Mouse (Mus musculus) urinary bladder, postnatal 25 days (tissue): Measurements from ENCODE around the gene Lats1.

ENCODE experiments used
- DNase-seq: peaks from one replicate; pipeline ENCODE4 v3.0.0; 2022; ENCODE audit warnings: low spot score

Lats1 gene

GRCm38 (mm10) chr10:7680731-7681301, at the start of gene Lats1, which contains the start of gene Pcmt1:
Gene Lats1, plus strand, starts transcription at chr10:7681214.
Gene Pcmt1, minus strand, starts transcription at chr10:7681136.
- DNase-seq: peak; percentile 86

DNA sequence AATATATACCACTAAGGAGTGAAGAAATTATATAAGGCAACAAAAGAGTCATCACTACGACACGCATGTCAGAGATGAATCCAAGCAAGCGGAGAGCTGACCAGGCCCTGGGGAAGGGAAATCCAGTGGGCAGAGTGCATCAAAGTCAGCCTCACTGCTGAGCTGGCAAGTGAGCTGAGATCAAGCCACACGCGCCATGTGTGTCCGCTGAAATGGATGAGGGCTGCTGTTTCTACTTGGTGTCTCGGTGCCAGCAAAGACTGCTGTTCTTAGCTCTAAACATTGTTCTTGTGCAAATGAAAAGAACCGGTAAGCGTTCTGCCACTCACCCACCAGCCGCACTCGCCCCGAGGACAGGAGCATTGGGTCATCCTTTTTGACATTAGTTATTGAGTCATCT, 40.6 kb upstream of the Lats1 start:
- DNase-seq: no peak

DNA sequence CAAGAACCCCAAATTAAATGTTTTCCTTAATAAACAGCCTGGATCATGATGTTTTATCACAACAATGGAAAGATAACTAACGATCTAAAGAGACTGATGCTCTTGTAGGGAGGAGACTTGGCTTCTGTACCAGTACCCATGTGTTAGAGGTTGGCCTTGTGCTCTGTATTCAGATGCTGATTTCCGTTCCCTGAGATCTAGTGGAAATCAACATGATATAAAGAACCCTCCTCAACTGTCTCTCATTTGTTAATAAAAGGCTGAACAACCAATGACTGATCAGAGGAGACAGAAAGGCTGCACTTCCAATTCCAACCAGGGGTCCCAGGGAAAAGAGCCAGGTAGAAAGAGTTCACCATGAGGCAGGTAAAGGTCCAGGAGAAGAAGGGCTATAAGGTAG, 35.1 kb upstream of the Lats1 start:
- DNase-seq: no peak

DNA sequence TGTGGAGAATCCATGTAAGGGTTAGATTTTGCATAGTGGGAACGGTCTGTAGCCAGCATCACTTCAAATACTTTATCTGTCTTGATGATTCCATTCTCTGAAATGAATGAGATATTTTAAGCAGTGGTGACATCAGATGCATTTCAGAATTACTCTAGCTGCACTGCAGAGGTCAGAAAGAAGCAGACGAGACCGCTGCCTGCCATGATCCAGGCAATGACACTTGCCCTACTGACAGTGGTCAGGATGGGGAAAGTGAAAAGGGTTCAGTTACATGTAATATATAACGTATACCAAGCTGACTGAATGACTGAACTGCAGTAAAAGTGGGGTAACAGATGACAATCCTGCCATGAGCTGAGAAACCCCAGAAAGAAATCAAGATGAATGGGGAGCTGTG, 32.0 kb upstream of the Lats1 start:
- DNase-seq: no peak

DNA sequence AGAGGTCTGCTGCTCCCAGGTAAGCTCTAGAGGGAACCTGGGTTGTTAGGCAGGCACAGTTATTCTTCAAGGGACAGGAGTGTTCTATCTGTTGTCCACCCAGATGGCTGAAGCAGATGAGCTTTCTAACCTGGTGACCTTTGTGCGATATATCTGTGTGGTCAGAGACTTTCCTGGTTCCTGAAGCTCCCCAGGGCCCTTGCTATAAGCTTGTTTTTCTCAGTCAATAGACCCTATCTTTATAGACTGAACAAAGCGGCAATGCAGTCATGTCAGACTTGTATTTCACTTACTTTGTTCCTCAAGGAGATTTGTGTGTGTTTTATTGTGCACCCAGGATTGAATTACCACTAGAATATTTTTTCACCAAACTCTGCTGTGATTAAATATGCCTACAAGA, 30.0 kb upstream of the Lats1 start:
- DNase-seq: no peak

DNA sequence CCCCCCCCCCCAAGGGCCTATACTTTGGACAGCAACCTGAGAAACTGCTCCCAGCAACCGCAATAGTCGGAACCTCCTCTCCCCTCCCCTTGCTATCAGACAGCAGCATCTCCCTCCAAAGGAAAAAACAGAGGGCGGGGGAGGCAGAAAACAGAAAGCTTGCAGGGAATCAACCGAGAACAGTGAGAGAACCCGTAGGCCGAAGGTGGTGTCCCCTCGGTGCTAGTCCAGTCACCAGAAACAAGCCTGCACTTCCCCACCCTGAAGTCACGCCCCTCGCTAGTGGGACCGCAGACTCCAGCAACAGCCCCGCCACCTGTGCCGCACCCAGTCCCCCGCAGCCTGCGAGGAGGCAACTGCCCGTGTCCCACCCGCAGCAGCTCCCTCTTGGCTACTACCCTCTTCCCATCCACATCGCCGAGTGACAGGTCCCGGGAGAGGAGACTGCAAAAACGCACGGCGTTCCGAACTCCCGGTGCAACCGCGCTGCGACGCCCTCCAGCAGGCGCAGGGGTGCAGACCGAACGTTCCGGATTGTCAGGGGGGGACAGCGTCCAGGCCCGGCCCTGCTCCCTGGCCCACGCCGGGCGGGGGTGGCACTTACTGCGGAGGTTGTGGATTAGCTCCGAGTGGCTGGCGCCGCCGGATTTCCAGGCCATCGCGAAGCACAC, 18.4 kb upstream of the Lats1 start:
- no peak for DNase-seq

DNA sequence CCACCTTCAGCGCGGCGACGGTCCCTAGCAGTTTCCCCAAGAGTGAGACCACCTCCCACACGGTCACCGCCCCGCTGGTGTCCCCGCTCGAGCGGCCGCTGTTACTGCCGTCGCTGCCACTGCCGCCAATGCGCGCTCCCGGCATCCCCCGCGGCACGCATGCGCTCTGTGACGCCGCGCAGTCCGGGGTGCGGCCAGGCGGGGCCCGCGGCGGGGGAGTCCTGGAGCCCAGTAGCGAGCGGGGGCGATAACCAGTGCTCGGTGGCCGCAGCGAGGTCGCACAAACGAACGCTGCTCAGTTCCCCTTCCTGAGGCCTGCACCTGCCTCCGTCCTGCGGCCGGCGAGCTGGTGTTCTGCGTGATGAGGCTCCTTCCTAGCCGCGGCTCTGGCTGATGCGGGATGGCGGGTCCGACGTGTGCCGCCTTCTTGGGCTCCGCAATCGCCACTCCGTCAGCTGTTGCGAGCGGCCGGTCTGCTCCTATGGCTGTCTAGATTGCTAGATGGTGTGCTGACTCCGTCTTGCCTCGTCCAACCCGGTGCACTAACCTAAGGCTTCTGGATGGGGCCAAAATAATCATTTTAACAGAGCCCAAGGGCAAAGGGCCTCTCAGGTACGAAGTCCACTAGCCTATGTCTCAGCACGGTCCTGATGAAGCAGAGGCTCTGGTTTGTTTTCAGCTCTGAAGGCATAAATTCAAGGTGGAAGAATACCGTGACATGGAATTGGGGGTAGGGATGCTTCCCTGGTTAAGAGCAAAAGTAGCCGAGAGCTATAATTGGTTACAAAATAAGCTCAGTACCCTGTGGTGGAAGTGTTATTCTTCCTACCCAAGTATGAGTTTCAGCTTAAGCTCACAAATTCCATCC, 17.6 kb upstream of the Lats1 start:
- DNase-seq: peak; percentile 92

- DNase-seq: no peak
Measured at GRCm38 (mm10) chr10:7664027-7664526, 16.9 kb upstream of the Lats1 start.

GRCm38 (mm10) chr10:7664889-7665288, 16.1 kb upstream of the Lats1 start:
- no peak for DNase-seq

GRCm38 (mm10) chr10:7667342-7667802, 13.6 kb upstream of the Lats1 start, which contains the start of gene Nup43:
Gene Nup43, plus strand, starts transcription at chr10:7667503.
- DNase-seq: peak; percentile 88

DNA sequence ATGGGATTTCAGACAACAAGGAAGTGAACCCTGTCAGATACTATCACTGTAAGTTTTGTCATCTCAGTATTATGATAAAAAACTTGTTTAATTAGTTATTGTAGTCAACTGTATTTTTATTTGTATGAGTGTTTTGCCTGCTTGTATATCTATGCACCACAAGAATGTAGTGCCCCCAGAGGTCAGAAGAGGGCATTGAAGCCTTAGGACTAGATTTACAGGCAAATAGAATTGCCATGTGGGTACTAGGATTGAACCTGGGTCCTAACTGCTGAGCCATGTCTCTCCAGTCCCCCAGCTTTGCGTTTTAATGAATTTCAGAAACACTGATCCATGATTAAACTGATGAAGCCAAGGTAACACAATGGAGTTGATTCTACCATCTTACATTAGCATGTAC, 7.3 kb upstream of the Lats1 start:
- DNase-seq: no peak

- peak; percentile 73 for DNase-seq
Measured at GRCm38 (mm10) chr10:7681343-7682025, 470 bp downstream of the Lats1 start.

GRCm38 (mm10) chr10:7682249-7682648, 1.2 kb downstream of the Lats1 start:
- DNase-seq: no peak

DNA sequence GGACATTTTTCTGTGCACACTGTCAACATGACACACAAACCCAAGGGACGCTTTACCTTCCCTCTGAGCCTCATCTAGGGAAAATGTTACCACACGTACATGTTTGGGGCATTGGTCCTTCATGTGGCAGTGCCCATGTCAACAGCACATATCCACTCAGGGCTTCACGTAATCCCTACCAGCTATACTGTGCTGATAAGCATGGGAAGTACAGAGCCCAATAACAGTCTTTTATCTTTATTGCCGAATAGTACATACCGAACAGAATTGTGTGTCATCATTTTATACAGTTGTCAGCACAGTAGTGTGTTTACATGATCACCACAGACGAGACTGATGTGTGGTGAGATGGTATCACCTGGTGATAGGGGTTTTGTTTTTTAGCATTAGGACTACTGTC, 5.9 kb downstream of the Lats1 start:
- no peak for DNase-seq

DNA sequence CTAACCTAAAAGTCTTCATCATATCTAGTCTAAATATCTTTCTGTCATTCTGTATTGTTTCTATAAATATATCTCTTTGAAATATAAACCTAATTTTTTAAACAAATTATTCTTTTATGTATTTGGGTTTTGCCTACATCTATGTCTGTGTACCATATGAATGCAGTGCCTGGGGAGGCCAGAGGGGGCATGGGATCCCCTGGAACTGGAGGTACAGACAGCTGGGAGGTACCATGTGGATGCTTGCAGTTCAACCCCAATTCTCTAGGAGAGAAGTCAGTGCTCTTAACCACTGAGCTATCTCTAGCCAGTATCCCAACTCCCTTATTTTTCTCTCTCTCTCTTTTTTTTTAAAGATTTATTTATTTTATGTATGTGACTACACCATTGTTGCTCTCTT, 14.3 kb downstream of the Lats1 start:
- no peak for DNase-seq

- DNase-seq: no peak
Measured at GRCm38 (mm10) chr10:7700120-7700519, 19.1 kb downstream of the Lats1 start.

DNA sequence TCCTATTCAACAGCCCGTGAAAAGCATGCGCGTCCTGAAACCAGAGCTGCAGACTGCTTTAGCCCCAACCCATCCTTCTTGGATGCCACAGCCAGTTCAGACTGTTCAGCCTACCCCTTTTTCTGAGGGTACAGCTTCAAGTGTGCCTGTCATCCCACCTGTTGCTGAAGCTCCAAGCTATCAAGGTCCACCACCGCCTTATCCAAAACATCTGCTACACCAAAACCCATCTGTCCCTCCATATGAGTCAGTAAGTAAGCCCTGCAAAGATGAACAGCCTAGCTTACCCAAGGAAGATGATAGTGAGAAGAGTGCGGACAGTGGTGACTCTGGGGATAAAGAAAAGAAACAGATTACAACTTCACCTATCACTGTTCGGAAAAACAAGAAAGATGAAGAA, 21.6 kb downstream of the Lats1 start:
- DNase-seq: no peak

DNA sequence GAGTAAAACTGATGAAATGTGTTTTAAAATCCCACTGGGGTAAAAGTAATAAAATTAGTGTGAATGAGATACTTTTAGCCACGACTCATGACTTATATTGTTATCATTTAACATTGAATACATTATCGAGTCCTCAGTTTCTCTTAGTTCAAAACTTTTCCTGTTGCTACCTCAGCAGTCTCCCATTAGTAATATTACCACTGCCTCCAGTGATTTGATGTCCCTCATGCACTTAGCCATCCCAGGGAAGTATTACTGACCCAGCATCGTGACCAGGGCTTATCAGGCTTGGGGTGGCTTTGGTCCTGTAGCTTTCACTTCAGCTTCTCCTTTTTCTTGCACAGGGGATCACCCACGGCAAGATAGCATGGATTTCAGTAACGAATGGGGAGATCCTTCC, 29.1 kb downstream of the Lats1 start:
- no peak for DNase-seq

GRCm38 (mm10) chr10:7712506-7712905, 31.5 kb downstream of the Lats1 start:
- DNase-seq: no peak

DNA sequence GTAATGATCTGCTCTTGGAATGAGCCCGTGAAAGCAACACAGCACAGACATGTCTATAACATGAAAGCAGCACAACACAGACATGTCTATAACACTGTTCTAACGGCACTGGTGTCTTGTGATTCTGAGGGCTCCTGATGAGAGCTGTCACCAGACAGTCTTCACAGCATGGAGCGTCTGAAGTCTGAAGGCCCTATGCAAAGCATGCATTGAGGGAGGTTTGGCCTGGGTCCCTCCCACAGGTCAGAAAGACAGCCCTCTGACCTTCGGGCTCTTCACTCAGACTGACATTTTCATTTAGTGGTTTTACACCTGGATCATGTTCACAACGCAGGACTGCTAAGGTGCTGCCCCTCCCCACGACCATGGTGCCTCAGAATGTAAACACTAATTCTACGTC, 34.0 kb downstream of the Lats1 start:
- no peak for DNase-seq

GRCm38 (mm10) chr10:7725751-7726500, 44.9 kb downstream of the Lats1 start, which contains the start of gene Katna1:
Gene Katna1, plus strand, starts transcription at chr10:7726000.
- peak; percentile 95 for DNase-seq
